Mouse (Mus musculus): Measurements from ENCODE around the gene Mad1l1.

Mad1l1 gene

DNA sequence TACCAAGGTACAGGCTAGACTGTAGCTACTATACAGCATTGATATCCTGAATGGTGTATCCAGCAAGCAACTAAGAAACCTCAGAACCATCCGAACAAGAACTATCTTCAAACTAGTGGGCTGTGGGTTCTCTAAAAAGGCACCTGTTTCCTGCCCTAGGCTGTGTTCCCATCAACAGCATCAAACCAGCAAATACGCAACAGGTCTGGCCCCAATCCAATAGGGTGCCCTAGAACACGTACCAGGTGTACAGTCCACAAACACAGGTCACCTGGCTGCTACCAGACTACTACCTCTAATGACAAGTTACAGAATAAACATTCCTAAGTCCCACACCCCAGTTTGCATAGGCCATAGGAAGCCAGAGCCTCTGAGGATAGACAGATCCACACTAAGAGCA, 38.5 kb downstream of the Mad1l1 start:
- ChIA-PET CTCF (interaction anchor here in 2 of 4 experiments (0.6 to 1.6 kb wide), 4 partner anchors 18 to 616 kb away, joined by 3 to 6 read pairs (median 3); no protein-coding TSS in a partner anchor), POLR2A (interaction anchor here in 2 of 4 experiments (1.0 to 2.2 kb wide), 10 partner anchors 9 to 329 kb away, joined by 3 to 15 read pairs (median 4); partner anchors contain the start of genes Mad1l1 (in 1 of the 2) and Nudt1 (in 1 of the 2))

DNA sequence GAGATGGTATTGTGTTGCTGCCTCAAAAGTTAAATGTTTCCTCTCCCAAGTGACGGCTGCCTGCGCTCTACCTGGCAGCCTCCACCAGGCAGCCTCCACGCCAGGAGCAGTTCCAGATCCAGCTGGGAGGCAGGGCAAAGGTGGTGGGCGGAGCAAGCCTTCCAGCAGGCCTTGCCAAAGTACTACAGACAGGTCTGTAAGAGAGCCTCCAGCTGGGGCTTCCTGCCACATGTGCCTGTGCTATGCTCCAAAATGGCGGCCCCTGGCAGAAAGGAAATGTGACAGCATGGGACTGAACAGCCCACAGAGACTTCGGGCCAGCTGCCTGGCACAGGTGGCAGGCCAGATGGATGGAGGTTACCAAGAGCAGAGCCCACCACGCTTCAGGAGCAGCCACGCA, 39.0 kb downstream of the Mad1l1 start:
- POLR2A ChIA-PET = interaction anchor here in 3 of 4 experiments (0.7 to 2.2 kb wide), 16 partner anchors 9 to 331 kb away, joined by 3 to 15 read pairs (median 4); partner anchors contain the start of genes Eif3b (in 2 of the 3), Mad1l1 (in 1 of the 3) and Nudt1 (in 1 of the 3)
- CTCF ChIA-PET = interaction anchor here (0.5 to 1.6 kb wide), 9 partner anchors 10 to 616 kb away, joined by 3 to 7 read pairs (median 4); no protein-coding TSS in a partner anchor

DNA sequence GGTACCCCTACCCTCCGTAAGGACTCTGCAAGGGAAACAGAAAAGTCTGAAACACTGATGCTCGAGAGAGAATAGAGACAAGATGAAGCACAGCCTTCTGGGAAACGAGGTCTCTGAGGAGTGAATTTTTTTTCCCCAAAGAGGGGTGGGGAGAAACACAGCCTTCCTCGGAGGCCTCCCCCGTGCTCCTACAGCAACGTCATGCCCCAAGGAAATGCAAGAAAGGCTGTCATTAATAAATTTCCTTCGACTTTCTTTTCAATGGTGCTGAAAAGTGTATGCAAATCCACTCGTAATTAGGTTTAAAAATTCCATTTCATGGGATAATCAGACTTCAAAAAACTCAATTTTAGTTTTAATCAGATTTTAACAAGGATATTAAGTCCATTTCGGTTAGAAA, 41.1 kb downstream of the Mad1l1 start:
- CTCF ChIA-PET = interaction anchor here in 3 of 4 experiments (0.6 to 1.0 kb wide), 4 partner anchors 10 to 355 kb away, joined by 3 to 16 read pairs (median 4); no protein-coding TSS in a partner anchor
- POLR2A ChIA-PET = interaction anchor here in 2 of 4 experiments (0.8 to 2.2 kb wide), 8 partner anchors 9 to 454 kb away, joined by 3 to 7 read pairs (median 4); partner anchors contain the start of genes Eif3b (in 1 of the 2), Gm26938 (in 1 of the 2) and Psmg3 (in 1 of the 2)

DNA sequence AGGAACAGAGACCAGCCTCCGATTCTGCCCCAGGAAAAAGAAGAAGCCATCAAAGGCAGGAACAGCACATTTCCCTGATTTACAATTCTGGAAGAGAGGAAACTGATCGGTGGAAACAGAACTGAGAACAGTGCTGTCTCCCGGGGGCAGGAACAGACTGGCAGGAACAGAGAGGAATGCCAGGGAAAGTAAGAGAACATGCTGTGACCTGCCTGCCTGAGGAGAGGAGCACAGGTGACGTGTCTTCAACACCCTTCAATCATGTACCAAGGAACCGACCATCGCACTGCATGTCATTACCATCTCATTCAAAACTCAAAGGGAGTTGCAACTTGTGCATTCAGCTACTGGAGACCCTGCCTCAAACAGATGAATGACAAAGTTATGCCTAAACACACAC, 44.6 kb downstream of the Mad1l1 start:
- ChIA-PET POLR2A (no interaction called here), CTCF (interaction anchor here in 1 of 4 experiments (0.7 kb wide), 1 partner anchor 57 kb away, joined by 5 read pairs; no protein-coding TSS in a partner anchor)

DNA sequence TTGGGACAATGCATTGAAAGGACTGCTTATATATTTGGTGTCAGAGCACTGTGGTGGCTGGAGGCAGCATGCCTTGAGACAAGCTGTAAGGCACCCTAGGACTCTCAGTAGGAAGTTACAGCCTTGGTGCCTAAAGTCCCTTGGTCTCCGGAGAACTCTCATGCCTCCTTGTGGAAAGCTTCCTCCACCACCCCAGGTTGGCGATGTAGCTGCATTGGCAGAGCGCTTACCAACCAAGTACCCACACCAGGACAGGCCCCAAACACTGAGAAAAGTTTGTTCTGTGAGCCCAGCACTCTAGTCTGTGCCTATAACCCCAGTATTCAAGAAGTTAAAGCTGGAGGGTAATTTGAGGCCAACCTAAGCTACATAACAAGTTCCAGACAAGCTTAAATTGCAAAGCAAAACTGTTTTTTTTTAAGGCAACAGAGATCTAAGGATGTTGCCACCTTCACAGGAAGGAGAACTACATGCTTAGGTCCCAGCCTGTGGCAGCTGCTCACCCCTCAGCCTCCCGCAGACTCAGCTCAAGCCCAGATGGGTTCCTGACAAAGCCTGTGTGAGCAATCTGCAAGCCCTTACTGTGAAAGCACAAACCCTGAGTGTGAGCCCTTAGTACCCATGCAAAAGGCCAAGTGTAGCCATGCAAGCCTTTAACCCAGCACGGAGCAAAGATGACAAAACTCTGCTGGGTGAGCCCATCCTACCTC, 50.2 kb downstream of the Mad1l1 start:
- CTCF ChIA-PET = interaction anchor here in 1 of 4 experiments (0.6 to 0.8 kb wide), 2 partner anchors 10 to 117 kb away, joined by 3 read pairs; no protein-coding TSS in a partner anchor
- POLR2A ChIA-PET = interaction anchor here in 2 of 4 experiments (0.8 to 1.7 kb wide), 3 partner anchors 10 to 116 kb away, joined by 3 to 4 read pairs (median 3); no protein-coding TSS in a partner anchor

DNA sequence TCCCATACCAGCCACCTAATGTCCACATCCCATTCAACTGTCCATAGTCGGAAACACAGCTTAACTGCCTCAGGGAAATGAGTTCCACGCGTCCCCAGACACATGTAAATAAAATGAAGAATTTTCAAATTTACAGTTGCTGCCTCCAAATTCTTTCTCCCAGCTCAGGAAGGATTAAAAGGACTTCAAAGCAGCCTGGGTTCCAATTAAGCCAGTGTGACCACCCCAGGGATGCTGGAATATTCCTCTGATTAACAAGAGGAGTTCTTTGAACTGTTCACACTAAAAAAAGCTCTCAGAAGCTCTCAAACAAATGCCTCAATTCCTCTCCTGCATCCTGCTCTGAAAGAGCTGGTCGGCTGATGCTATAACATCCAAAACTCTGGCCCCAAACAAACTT, 53.0 kb downstream of the Mad1l1 start:
- POLR2A ChIA-PET = interaction anchor here in 2 of 4 experiments (0.6 to 1.4 kb wide), 4 partner anchors 10 to 52 kb away, joined by 3 to 7 read pairs (median 3); no protein-coding TSS in a partner anchor
- CTCF ChIA-PET = interaction anchor here in 2 of 4 experiments (0.6 to 1.1 kb wide), 3 partner anchors 64 to 176 kb away, joined by 3 to 4 read pairs (median 3); no protein-coding TSS in a partner anchor

DNA sequence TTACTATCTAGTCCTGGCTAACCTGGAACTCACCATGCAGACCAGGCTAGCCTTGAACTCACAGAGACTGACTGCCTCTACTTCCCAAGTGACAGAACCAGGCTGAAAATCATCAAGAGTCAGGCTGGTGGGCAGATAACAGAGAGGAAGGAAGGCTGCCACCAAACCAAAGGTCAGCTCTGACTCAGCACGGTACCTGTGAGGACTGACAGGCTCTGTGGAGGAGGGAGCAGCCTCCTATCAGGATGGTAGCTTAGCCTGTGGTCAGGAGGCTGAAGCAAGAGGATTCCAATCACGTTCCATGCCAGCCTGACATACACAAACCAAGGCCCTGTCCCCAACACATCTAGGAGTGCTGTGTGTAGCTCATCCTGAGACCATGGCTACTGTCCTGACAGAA, 54.3 kb downstream of the Mad1l1 start:
- ChIA-PET POLR2A (interaction anchor here in 2 of 4 experiments (0.6 to 1.7 kb wide), 5 partner anchors 9 to 38 kb away, joined by 3 to 5 read pairs (median 3); no protein-coding TSS in a partner anchor), CTCF (no interaction called here)

DNA sequence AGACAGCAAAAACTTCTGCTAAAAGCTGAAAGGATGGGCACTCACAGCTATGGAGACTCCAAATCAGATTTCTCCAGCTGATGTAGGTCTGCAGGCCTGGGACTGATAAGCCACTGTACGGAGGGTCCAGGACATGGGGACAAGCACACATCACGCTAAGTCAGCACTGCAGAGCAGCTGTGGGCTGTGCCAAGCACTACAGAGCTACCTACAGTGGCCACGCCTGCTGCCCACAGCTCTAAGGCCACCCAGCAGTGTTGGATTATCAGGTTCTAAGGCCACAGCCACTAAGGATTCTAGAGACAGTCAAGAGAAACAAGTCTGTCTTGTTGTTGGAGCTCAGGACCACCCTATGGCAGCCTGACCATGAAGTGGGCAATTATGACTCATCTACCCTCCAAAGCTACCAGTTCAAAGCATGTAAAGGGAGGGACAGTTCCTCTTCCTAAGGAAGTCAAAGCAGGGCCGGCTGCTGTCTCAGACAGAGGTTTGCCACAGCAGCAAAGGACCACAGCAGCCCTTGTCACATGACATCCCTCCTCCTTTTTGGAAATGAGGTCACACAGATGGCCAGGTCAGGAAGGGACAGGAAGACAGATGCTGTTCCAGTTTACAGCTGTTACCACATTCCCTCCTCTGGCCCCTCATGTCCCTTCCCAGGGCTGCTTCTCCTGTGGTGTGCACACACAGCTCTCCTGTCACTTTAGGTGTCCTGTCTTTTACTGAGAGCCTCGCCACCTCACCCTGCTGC, 56.4 kb downstream of the Mad1l1 start:
- POLR2A ChIA-PET = interaction anchor here in 2 of 4 experiments (0.7 to 1.6 kb wide), 5 partner anchors 8 to 249 kb away, joined by 3 to 4 read pairs (median 3); no protein-coding TSS in a partner anchor
- CTCF ChIA-PET = interaction anchor here in 3 of 4 experiments (0.5 to 1.1 kb wide), 5 partner anchors 13 to 136 kb away, joined by 3 to 6 read pairs (median 3); no protein-coding TSS in a partner anchor

DNA sequence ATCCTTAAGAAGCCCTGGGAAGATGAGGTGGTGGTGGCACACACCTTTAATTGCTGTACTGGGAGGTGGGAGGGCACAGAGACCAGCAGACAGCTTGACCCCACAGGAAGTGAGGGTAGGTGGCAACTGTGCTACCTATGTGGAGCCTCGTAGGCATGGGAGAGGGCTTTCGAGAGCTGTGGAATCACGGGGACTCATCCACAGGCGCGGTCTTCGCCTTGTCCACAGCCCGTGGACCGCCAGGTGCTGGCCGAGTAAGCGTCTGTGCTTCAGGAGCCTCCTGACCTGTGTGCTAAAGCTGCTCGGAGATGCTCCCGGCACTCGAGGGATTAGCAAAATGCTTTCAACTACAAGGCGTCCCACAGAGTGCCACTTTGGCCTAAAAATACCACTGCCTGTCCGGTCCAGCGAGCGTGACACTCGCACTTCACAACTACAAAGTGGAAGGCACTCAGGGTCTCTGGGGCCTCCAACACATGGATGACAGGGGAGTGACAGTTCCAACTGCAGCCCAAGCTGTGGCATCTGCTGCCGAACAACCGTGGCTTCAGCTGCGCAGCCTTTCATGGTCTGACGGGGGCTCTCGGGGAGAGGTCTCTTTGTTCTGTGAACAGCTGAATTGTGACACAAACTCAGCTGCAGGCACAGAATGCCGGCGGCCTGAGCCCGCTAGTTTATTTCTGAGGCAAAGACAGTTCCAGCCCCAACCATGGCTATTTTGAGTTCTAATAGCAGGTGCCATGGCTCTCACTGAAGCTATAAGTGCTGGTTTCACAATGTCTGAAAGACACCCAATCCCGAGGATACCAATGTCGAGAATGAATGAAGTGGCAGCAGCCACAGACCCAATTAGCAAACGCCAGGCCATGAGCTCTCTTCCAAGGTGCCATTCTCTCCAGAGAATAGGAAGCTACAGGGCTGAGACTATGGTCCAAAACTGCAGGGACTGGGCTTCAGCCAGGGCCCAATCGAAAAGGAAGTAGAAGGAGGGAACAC, 57.3 kb downstream of the Mad1l1 start:
- CTCF ChIA-PET = interaction anchor here (0.5 to 1.1 kb wide), 7 partner anchors 12 to 333 kb away, joined by 3 to 6 read pairs (median 3); no protein-coding TSS in a partner anchor
- POLR2A ChIA-PET = interaction anchor here in 3 of 4 experiments (0.6 to 1.8 kb wide), 7 partner anchors 9 to 644 kb away, joined by 3 to 4 read pairs (median 4); no protein-coding TSS in a partner anchor

DNA sequence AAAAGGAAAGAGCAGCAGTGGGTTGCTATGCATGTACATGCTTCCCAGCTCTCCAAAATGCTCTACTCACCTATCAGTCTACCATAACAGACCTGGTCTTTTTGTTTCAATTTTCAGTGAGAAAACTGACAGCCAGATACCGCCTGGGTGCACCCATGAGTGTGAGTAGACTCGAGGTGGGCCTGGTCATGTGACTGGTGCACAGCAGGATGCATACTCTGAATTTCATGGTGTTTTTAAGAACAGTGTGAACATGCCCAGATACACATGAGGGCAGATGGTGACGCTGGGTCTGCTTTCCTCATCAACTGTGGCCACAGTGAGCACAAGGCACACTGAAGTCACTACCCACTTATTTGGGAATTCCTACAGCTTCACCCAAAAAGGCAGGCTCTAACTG, 59.0 kb downstream of the Mad1l1 start:
- CTCF ChIA-PET = no interaction called here
- POLR2A ChIA-PET = interaction anchor here in 1 of 4 experiments (1.8 kb wide), 1 partner anchor 10 kb away, joined by 4 read pairs; no protein-coding TSS in a partner anchor

DNA sequence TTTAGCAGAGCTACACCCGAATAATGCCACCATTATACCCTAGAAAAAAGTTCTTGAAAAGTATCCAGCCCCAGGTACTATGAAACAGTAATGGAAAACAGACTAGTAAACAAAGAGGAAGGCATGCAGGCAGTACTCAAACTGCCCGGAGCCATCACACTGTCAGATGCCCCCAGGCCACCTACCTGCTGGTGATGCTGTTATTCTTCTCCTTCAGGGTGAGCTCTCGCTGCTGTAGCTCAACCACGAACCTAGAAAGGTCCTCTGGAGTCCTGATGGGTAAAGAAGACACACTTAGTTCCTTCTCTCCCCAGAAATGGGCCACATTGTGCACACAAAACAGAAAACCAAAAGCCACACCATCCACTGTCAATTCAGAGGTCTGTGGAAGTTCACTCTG, 60.0 kb downstream of the Mad1l1 start:
- POLR2A ChIA-PET = interaction anchor here in 1 of 4 experiments (0.7 kb wide), 1 partner anchor 288 kb away, joined by 3 read pairs; no protein-coding TSS in a partner anchor
- CTCF ChIA-PET = no interaction called here

DNA sequence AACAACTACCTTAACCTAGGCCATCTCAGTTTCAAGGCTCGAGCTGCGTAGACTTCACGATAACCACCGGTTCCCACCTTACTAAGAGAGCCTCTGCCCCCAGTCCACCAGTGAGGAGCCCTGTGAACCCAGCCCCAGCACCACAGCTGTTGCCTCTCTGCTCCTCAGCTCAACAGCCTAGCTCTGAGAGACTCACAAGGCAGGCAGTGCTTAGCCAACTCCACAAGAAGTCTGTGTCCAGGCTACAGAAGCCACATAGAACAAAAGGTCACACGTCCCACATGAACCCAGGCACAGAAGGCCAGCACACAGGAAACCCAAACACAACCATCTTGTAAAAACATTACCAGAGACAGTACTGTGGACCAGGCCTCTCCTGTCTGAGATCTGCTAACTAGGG, 62.7 kb downstream of the Mad1l1 start:
- CTCF ChIA-PET = interaction anchor here in 2 of 4 experiments (0.6 to 0.9 kb wide), 2 partner anchors 61 to 1232 kb away, joined by 3 to 4 read pairs; no protein-coding TSS in a partner anchor
- POLR2A ChIA-PET = interaction anchor here in 1 of 4 experiments (0.9 to 1.1 kb wide), 3 partner anchors 9 to 23 kb away, joined by 3 read pairs; no protein-coding TSS in a partner anchor

DNA sequence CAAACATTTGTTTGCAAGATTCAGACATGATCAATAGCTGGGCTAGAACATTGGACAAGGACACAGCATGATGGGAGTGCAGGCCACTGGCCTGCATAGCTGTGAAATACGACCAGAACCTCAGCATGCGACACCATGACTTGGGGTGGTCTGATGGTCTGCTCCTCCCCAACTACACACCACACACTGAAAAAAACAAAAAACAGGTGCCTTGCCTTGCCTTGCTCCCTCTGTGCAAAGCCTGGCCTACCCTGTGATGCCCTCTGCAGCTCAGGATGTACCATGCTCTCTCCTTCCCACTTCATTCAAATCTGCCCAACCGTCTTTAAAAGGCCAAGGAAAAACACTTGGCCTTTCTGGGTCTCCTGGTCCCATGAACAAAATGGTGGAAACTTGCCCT, 63.3 kb downstream of the Mad1l1 start:
- ChIA-PET POLR2A (interaction anchor here in 1 of 4 experiments (0.9 to 1.1 kb wide), 3 partner anchors 10 to 24 kb away, joined by 3 read pairs; no protein-coding TSS in a partner anchor), CTCF (interaction anchor here in 2 of 4 experiments (0.6 to 0.9 kb wide), 2 partner anchors 60 to 1231 kb away, joined by 3 to 4 read pairs; no protein-coding TSS in a partner anchor)

DNA sequence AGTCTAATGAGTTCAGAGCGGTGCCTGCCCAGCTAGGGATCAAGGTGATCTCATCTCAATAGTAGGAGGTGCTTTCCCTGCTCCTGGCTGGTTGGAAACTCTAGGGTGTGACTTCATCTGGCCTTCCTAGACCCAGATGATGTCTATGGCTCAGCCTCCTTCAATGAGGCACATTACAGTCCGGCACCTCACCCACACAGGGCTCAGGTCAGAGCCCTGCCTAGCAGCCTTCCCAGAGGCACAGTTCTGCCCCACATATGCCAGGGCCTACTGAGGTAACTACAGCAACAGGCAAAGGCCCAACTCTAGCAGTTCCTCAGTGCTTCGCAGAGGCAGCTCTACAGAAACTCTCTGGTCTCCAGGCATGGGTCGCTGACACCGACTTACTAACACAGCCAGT, 63.9 kb downstream of the Mad1l1 start:
- ChIA-PET POLR2A (interaction anchor here in 3 of 4 experiments (0.6 to 0.7 kb wide), 3 partner anchors 9 to 492 kb away, joined by 3 read pairs; no protein-coding TSS in a partner anchor), CTCF (interaction anchor here in 2 of 4 experiments (0.6 to 0.9 kb wide), 2 partner anchors 59 to 787 kb away, joined by 3 to 4 read pairs; no protein-coding TSS in a partner anchor)

DNA sequence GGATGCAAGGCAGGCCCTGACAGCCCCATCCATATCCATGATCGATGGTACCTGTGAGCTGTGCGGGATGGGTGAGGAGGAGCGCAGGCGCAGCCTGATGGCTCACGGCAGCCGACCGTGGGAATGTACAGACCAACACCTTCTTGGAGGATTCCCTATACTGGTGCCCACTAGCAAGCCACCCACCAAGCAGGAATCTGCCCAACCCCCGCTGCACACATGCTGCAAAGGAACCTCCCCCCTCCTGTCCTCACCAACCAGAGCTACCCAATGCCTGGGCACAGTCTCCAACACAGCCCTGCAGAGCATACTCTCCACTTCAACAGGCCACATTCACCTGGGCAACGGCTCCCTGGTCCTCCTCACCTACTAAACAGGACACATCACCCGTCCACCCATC, 64.7 kb downstream of the Mad1l1 start:
- ChIA-PET CTCF (interaction anchor here in 2 of 4 experiments (0.6 to 0.8 kb wide), 2 partner anchors 323 to 786 kb away, joined by 3 to 4 read pairs; no protein-coding TSS in a partner anchor), POLR2A (interaction anchor here in 2 of 4 experiments (0.6 to 0.7 kb wide), 2 partner anchors 10 to 493 kb away, joined by 3 read pairs; no protein-coding TSS in a partner anchor)

DNA sequence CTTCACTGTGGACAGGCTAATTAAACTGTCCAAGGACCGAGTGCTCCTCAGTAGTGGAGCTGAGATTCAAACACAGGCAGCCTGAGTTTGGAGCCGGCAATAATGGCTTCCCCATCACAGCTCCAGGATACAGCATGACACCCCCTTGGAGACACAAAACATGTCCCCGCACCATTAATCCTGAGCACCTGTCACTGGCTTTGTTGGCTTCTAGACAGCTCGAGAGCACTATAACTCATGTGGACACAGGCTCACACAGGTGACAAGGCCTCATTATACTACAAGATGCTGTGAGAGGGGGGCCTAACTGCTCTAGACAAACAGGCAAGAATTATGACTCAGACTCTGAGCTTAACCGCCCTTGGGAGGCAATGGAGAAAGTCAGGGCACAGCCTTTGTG, 66.1 kb downstream of the Mad1l1 start:
- ChIA-PET POLR2A (interaction anchor here in 1 of 4 experiments (1.0 kb wide), 1 partner anchor 12 kb away, joined by 3 read pairs; no protein-coding TSS in a partner anchor), CTCF (interaction anchor here in 1 of 4 experiments (0.5 kb wide), 1 partner anchor 117 kb away, joined by 3 read pairs; no protein-coding TSS in a partner anchor)
